Mouse (Mus musculus): ENCODE measurements around the gene Ablim2. TPM values are rescaled to one million over a fixed set of nuclear protein-coding genes. Genes with fewer than 3 reads are reported as not detected.
A peak's percentile ranks its signal among the peaks of the same experiment; 100 is the strongest.

Gene Ablim2
- polyA plus RNA-seq, 1 experiment from 2014 or later = 1.3 TPM

DNA sequence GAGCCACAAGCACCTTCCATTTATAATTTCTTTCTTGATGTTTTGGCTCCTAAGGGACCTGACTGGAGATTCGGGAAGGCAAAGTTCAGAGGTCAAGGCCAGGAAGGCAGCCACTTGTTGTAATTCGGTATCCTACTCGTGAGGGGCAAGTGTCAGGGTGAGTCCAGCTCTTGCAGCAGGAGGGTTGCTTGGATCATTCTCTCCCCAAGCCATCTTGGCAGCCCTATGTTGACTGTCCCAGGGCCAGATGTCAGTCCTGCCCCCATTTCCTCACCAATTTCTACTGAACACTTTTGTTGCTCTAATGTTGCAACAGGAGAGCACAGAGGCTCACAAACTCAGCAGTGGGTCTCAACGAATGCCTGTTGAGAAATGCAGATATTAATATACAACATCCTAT is 140.4 kb downstream of the Ablim2 start:
- H3K27me3 ChIP-seq (ENCODE audit: insufficient read depth, poor library complexity, severe bottlenecking) = no peaks in the 10 kb centered on the region
- DNase-seq (ENCODE audit: low spot score) = no peak
- H3K4me1 ChIP-seq (replicated peaks) = peaks cover 86% of the 10 kb centered on the region
- H3K27ac ChIP-seq = no peak overlapping the region
- H3K36me3 ChIP-seq = no peaks in the 10 kb centered on the region
- no peaks in the 10 kb centered on the region for H3K9me3 ChIP-seq
- WGBS = 59% methylated on average over 4 of the region's 4 CpGs
- no peak overlapping the region for H3K4me3 ChIP-seq

DNA sequence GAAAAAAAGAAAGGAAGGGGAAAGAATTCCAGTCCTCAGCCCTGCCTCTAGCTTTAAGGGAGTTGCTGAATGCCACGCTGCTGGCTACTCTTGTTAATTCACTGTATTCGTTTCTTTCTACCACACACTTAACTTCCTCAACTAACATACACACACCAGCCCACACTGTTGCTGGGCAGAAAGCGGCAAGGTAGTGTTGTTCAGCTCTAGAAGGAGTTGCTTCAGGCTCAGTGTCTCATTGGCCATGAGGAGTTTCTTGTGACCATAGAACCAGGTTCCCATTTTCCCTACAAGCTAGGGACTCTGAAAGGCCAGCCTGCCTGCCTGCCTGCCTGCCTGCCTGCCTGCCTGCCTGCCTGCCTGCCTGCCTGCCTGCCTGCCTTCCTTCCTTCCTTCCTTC is 141.3 kb downstream of the Ablim2 start:
- peaks cover 89% of the 10 kb centered on the region for H3K4me1 ChIP-seq (replicated peaks)
- no peak overlapping the region for H3K27ac ChIP-seq
- 90% methylated on average over 3 of the region's 3 CpGs for WGBS
- H3K27me3 ChIP-seq (ENCODE audit: insufficient read depth, poor library complexity, severe bottlenecking) = no peaks in the 10 kb centered on the region
- DNase-seq (ENCODE audit: low spot score) = no peak
- H3K4me3 ChIP-seq = no peak overlapping the region
- no peaks in the 10 kb centered on the region for H3K9me3 ChIP-seq
- H3K36me3 ChIP-seq = no peaks in the 10 kb centered on the region

- Histone ChIP-seq H3K4me3 (peak overlapping the region; percentile 13; the same call in 1 of the 2 replicates), H3K9me3 (no peaks in the 10 kb centered on the region), H3K27me3 (ENCODE audit: insufficient read depth, poor library complexity, severe bottlenecking) (no peaks in the 10 kb centered on the region), H3K27ac (peak overlapping the region; percentile 71), H3K4me1 (replicated peaks) (peaks cover 89% of the 10 kb centered on the region), H3K36me3 (no peaks in the 10 kb centered on the region)
- 25% methylated on average over 10 of the region's 10 CpGs for WGBS
- DNase-seq (ENCODE audit: low spot score) = no peak
Measured at GRCm38 (mm10) chr5:35900401-35901225, 142.9 kb downstream of the Ablim2 start.

- Histone ChIP-seq H3K4me3 (peak overlapping the region; percentile 13; the same call in 1 of the 2 replicates), H3K27ac (peak overlapping the region; percentile 71), H3K27me3 (ENCODE audit: insufficient read depth, poor library complexity, severe bottlenecking) (no peaks in the 10 kb centered on the region), H3K36me3 (no peaks in the 10 kb centered on the region), H3K9me3 (no peaks in the 10 kb centered on the region), H3K4me1 (replicated peaks) (peaks cover 89% of the 10 kb centered on the region)
- WGBS = 47% methylated on average over 12 of the region's 12 CpGs
- DNase-seq (ENCODE audit: low spot score) = no peak
Measured at GRCm38 (mm10) chr5:35901226-35901809, 143.6 kb downstream of the Ablim2 start.

DNA sequence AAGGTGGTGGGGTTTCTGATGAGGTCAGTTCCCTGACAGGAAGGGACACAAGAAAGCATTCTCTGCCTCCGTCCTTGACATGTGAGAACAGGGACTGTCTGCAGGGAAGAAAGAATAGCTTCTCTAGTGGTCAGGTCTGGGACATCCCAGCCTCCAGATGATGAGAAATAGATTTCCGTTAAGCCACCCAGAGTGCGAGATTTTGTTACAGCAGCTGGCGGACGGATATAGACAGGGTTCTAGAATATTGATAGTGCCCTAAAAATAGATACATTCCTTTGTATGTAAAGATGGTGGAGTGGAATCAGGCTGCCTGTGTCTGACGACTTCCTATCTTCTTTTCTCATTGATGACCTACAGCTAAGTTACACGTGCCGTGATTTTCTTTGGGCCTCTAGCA is 145.8 kb downstream of the Ablim2 start:
- Histone ChIP-seq H3K27ac (0 out of 2 replicates have a peak overlapping the region, but pooled peaks have one; percentile 16), H3K9me3 (no peaks in the 10 kb centered on the region), H3K4me1 (replicated peaks) (peaks cover 90% of the 10 kb centered on the region), H3K4me3 (no peak overlapping the region), H3K27me3 (ENCODE audit: insufficient read depth, poor library complexity, severe bottlenecking) (no peaks in the 10 kb centered on the region), H3K36me3 (no peaks in the 10 kb centered on the region)
- 69% methylated on average over 8 of the region's 8 CpGs for WGBS
- no peak for DNase-seq (ENCODE audit: low spot score)

DNA sequence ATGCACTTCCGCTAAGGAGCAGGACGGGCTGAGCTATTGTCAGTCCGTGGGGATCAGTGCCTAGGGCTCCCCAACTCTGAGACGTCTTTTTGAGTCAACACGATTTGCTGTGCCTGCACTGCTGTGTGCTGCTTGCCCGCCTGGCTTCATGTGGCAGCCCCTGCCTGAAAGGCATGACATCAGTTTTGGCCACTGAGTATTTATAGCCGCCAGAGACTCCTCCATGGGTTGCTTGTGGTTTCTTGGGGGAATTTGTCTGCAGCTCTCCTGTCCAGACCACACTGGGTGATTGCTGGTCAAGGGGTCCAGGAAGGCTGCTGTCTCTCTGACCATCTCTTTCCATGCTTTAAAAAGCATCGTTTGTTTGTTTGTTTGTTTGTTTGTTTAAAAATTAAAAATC is 147.6 kb downstream of the Ablim2 start:
- peaks cover 6% of the 10 kb centered on the region; the same call in 1 of the 2 replicates for H3K36me3 ChIP-seq
- no peak overlapping the region for H3K4me3 ChIP-seq
- H3K27me3 ChIP-seq (ENCODE audit: insufficient read depth, poor library complexity, severe bottlenecking) = no peaks in the 10 kb centered on the region
- peaks cover 90% of the 10 kb centered on the region for H3K4me1 ChIP-seq (replicated peaks)
- H3K9me3 ChIP-seq = no peaks in the 10 kb centered on the region
- H3K27ac ChIP-seq = peak overlapping the region; percentile 10; the same call in 1 of the 2 replicates
- no peak for DNase-seq (ENCODE audit: low spot score)
- 73% methylated on average over 8 of the region's 8 CpGs for WGBS

GRCm38 (mm10) chr5:35907090-35907489 is 149.4 kb downstream of the Ablim2 start:
- no peaks in the 10 kb centered on the region for H3K27me3 ChIP-seq (ENCODE audit: insufficient read depth, poor library complexity, severe bottlenecking)
- H3K9me3 ChIP-seq = no peaks in the 10 kb centered on the region
- peaks cover 21% of the 10 kb centered on the region for H3K36me3 ChIP-seq
- H3K27ac ChIP-seq = peak overlapping the region; percentile 13; the same call in 1 of the 2 replicates
- no peak overlapping the region for H3K4me3 ChIP-seq
- peaks cover 77% of the 10 kb centered on the region for H3K4me1 ChIP-seq (replicated peaks)
- 84% methylated on average over 4 of the region's 4 CpGs for WGBS
- DNase-seq (ENCODE audit: low spot score) = no peak

- Histone ChIP-seq H3K27ac (peak overlapping the region; percentile 83), H3K4me1 (replicated peaks) (peaks cover 74% of the 10 kb centered on the region), H3K9me3 (no peaks in the 10 kb centered on the region), H3K27me3 (ENCODE audit: insufficient read depth, poor library complexity, severe bottlenecking) (no peaks in the 10 kb centered on the region), H3K36me3 (peaks cover 28% of the 10 kb centered on the region), H3K4me3 (0 out of 2 replicates have a peak overlapping the region, but pooled peaks have one; percentile 4)
- peak; percentile 52 for DNase-seq (ENCODE audit: low spot score)
- 30% methylated on average over 15 of the region's 15 CpGs for WGBS
Measured at GRCm38 (mm10) chr5:35907633-35908426, 150.2 kb downstream of the Ablim2 start.

DNA sequence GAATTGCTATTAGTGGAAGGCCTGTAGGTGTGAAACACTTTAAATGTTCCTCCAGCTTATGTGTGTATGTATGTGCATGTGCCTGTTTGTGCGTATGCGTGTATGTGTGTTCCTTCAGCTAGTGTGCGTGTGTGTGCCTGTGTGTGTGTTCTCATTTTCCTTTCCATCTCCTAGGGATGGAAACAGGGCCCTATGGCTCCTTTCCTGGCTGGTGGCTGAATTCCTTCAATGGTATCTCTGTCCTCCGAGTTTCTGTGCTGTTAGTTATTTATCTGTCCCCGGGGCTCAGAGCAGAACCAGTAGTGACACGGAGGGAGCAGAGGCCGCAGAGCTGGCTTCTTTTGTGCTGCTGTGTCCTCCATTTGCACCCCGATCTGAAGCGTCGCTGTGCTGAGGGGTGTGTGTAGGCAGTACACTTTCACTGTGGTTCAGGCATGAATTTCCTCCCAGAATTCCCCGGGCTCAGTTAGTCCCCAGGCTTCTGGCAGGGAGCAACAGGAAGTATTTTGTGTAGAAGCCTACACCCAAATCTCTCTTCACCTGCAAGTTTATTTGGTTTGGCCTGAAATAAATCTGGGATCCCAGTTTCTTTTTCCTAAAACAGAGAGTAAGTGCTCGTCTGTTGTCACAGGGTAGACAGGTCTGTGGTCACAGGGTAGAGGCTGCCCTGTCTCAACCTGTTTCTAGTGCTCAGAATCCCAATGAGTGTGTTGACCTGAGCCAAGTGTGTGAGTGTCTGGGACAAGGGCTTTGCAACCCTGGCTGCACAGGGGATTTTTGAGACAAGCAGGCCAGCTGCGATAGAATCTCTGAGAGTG is 151.2 kb downstream of the Ablim2 start:
- Histone ChIP-seq H3K4me3 (no peak overlapping the region), H3K27ac (peak overlapping the region; percentile 83), H3K9me3 (no peaks in the 10 kb centered on the region), H3K4me1 (replicated peaks) (peaks cover 64% of the 10 kb centered on the region), H3K36me3 (peaks cover 30% of the 10 kb centered on the region), H3K27me3 (ENCODE audit: insufficient read depth, poor library complexity, severe bottlenecking) (no peaks in the 10 kb centered on the region)
- 68% methylated on average over 13 of the region's 13 CpGs for WGBS
- no peak for DNase-seq (ENCODE audit: low spot score)

DNA sequence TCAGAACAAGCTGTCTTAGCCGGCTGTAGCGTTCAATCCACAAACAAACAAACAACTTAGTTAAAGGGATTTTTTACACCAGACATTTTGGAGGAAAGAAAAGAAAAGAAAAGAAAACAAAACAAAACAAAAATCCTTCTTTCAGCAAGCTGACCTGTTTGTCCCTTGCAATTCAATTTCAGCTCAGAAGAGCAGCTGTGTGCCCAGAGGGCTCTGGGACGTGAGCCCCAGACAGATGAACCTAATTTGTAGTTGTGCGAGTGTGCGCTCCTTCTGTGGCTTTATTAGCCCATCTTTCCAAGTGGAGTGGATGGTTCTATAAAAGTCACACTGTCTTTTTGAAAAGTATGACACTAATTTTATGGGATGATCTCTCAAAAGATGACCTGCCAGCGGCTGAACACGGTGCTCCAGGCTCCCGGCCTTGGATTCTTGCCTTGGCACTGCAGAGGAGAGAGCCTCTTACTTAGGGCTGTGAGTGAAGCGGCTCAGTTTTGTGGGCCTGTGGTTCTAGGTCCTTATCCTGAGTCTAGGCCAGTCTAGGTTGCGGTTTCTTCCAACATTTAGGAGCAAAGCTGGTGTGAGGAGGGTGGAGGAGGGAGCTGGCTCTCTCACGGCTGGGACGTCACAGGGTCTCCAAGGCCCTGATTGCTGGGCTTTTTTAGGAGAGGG is 158.1 kb downstream of the Ablim2 start:
- peaks cover 67% of the 10 kb centered on the region for H3K4me1 ChIP-seq (replicated peaks)
- no peak overlapping the region for H3K4me3 ChIP-seq
- 67% methylated on average over 12 of the region's 12 CpGs for WGBS
- DNase-seq (ENCODE audit: low spot score) = no peak
- no peaks in the 10 kb centered on the region for H3K9me3 ChIP-seq
- H3K36me3 ChIP-seq = peaks cover 20% of the 10 kb centered on the region
- H3K27ac ChIP-seq = peak overlapping the region; percentile 78
- H3K27me3 ChIP-seq (ENCODE audit: insufficient read depth, poor library complexity, severe bottlenecking) = no peaks in the 10 kb centered on the region

DNA sequence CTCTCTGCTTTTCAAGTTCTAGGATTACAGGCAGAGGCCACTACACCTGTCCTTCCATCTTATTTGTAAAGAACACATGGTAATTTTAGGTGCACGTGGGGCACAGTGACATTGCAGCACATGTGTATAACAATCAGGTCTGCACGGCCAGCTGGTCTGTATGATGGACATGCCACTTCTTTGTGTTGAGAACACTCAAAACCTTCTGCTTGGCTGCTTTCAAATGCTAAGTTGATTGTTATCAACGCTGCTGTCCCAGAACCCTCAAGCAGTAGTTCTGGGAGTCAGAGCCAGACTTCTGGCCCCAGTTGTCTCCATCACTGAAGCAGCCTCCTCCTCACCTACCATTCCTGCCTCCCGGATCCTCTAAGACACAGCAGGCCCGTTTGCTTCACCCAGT is 159.0 kb downstream of the Ablim2 start:
- Histone ChIP-seq H3K27ac (peak overlapping the region; percentile 80), H3K4me1 (replicated peaks) (peaks cover 76% of the 10 kb centered on the region), H3K36me3 (peaks cover 13% of the 10 kb centered on the region; the same call in 1 of the 2 replicates), H3K9me3 (no peaks in the 10 kb centered on the region), H3K27me3 (ENCODE audit: insufficient read depth, poor library complexity, severe bottlenecking) (no peaks in the 10 kb centered on the region), H3K4me3 (no peak overlapping the region)
- no peak for DNase-seq (ENCODE audit: low spot score)
- 52% methylated on average over 5 of the region's 5 CpGs for WGBS
